8 mouse cellular contexts compared by ENCODE assay signal in the genomic region with DNA sequence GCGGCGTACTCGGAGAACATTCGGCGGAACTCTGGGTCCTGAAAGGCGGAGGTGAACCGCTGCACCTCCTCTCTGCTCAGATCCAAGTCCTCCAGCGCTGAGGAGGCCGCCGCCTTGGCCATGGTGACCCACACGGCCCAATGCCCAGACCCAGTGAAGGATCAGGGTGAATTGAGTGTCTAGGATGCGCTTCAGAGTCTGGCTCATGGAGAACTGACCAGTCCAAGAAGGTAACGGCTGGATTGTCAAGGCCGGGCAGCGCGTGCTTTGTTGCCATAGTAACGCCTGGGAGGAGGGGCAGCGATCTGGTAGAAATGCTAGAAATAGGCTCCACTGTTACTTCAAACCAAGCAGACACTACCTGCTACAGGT. TPM values are rescaled to one million over a fixed set of nuclear protein-coding genes. Genes with fewer than 3 reads are reported as not detected.
DNase-seq lines count a peak whose midpoint lies in the region; ATAC-seq and TF ChIP-seq lines count a peak whose summit lies in the region.

A gene (minus strand): TSS at position 266 of the 372 bp plus-strand sequence.

- H3K9ac ChIP-seq in forebrain, embryonic 15.5 days (replicated peaks): peak within 1 kb of the TSS; percentile 94
- peak within 1 kb of the TSS; percentile 88 for H3K9ac ChIP-seq in hindbrain, embryonic 11.5 days (ENCODE audit: low read depth, low read length)
- peak within 1 kb of the TSS; percentile 81 for H3K9ac ChIP-seq in lung, embryonic 14.5 days
- H3K9ac ChIP-seq in neural tube, embryonic 14.5 days (replicated peaks; ENCODE audit: low read depth, low read length): peak within 1 kb of the TSS; percentile 83

- peak within 1 kb of the TSS; percentile 100 for H3K4me3 ChIP-seq in forebrain, embryonic 15.5 days
- H3K4me3 ChIP-seq in hindbrain, embryonic 11.5 days (ENCODE audit: low read depth, low read length): peak within 1 kb of the TSS; percentile 94
- H3K4me3 ChIP-seq in lung, embryonic 14.5 days (ENCODE audit: low read depth, low read length): peak within 1 kb of the TSS; percentile 97
- H3K4me3 ChIP-seq in neural tube, embryonic 14.5 days (ENCODE audit: low read depth, low read length): peak within 1 kb of the TSS; percentile 94

- CTCF ChIA-PET in Patski (lab: Charles Lee): no interaction called here

- peaks cover 13% of the 10 kb centered on the region; the same call in 1 of the 2 replicates for H3K36me3 ChIP-seq in forebrain, embryonic 15.5 days
- no peaks in the 10 kb centered on the region; the same call in 1 of the 2 replicates for H3K36me3 ChIP-seq in hindbrain, embryonic 11.5 days (ENCODE audit: control insufficient read depth, insufficient read depth, low read length)
- H3K36me3 ChIP-seq in lung, embryonic 14.5 days (ENCODE audit: insufficient read depth): peaks cover 34% of the 10 kb centered on the region
- H3K36me3 ChIP-seq in neural tube, embryonic 14.5 days (ENCODE audit: control insufficient read depth, insufficient read depth, low read length): no peaks in the 10 kb centered on the region; the same call in 1 of the 2 replicates

- under 1% methylated on average over 18 of the region's 18 CpGs for WGBS in forebrain, embryonic 15.5 days
- under 1% methylated on average over 18 of the region's 18 CpGs for WGBS in hindbrain, embryonic 11.5 days
- WGBS in lung, embryonic 14.5 days: under 1% methylated on average over 18 of the region's 18 CpGs
- WGBS in neural tube, embryonic 14.5 days: 1% methylated on average over 18 of the region's 18 CpGs

- H3K27ac ChIP-seq in forebrain, embryonic 15.5 days (replicated peaks): peak within 1 kb of the TSS; percentile 96
- H3K27ac ChIP-seq in hindbrain, embryonic 11.5 days (ENCODE audit: low read depth, low read length): peak within 1 kb of the TSS; percentile 89
- H3K27ac ChIP-seq in lung, embryonic 14.5 days (ENCODE audit: low read depth): peak within 1 kb of the TSS; percentile 91
- peak within 1 kb of the TSS; percentile 93 for H3K27ac ChIP-seq in neural tube, embryonic 14.5 days (ENCODE audit: low read depth, low read length)

- peaks cover 34% of the 10 kb centered on the region for H3K4me1 ChIP-seq in forebrain, embryonic 15.5 days
- H3K4me1 ChIP-seq in hindbrain, embryonic 11.5 days (replicated peaks; ENCODE audit: control insufficient read depth, insufficient read depth, low read length): 0 out of 2 replicates have a peak, but pooled peaks cover 2% of the 10 kb centered on the region
- no peaks in the 10 kb centered on the region for H3K4me1 ChIP-seq in lung, embryonic 14.5 days (ENCODE audit: insufficient read depth)
- peaks cover 19% of the 10 kb centered on the region; the same call in 1 of the 2 replicates for H3K4me1 ChIP-seq in neural tube, embryonic 14.5 days (ENCODE audit: control insufficient read depth, insufficient read depth, low read length)

- peak; percentile 32 for ATAC-seq in Patski
- ATAC-seq in forebrain, embryonic 15.5 days (replicated peaks): peak; percentile 46
- ATAC-seq in hindbrain, embryonic 11.5 days (ENCODE audit: low FRiP score): peak; percentile 60
- ATAC-seq in lung, embryonic 14.5 days (ENCODE audit: insufficient read depth): peak; percentile 30
- ATAC-seq in neural tube, embryonic 14.5 days (ENCODE audit: low read depth): peak; percentile 30

- no peaks in the 10 kb centered on the region for H3K9me3 ChIP-seq in forebrain, embryonic 15.5 days
- H3K9me3 ChIP-seq in hindbrain, embryonic 11.5 days (ENCODE audit: control insufficient read depth, low read length): no peaks in the 10 kb centered on the region
- H3K9me3 ChIP-seq in lung, embryonic 14.5 days (ENCODE audit: low read depth, low read length): no peaks in the 10 kb centered on the region
- H3K9me3 ChIP-seq in neural tube, embryonic 14.5 days (ENCODE audit: control insufficient read depth, low read length): no peaks in the 10 kb centered on the region

- TF ChIP-seq CTCF in Patski (IDR thresholded peaks at IDR 0.05): no peak
- TF ChIP-seq CTCF in lung, embryonic 14.5 days (IDR thresholded peaks at IDR 0.05; ENCODE audit: low read depth): no peak

- no peak for DNase-seq in Patski (ENCODE audit: low read depth, low spot score)
- DNase-seq in c-Kit-positive CD71-positive TER-119-positive erythroid progenitor cells, embryonic 14.5 days (ENCODE audit: low spot score): peak; percentile 67
- DNase-seq in hindbrain, embryonic 11.5 days (ENCODE audit: low spot score): peak; percentile 84
- peak; percentile 49 to 54 for DNase-seq in layer of hippocampus, adult 8-10 months (ENCODE audit: low spot score in 2 of 2)
- peak; percentile 88 for DNase-seq in lung, embryonic 14.5 days
- peak; percentile 43 to 63 for DNase-seq in urinary bladder, postnatal 36 days (ENCODE audit: low spot score in 2 of 2)

- peak within 1 kb of the TSS; percentile 96 for H3K4me2 ChIP-seq in forebrain, embryonic 15.5 days (replicated peaks)
- peak within 1 kb of the TSS; percentile 98 for H3K4me2 ChIP-seq in hindbrain, embryonic 11.5 days (replicated peaks; ENCODE audit: low read depth, low read length)
- H3K4me2 ChIP-seq in lung, embryonic 14.5 days: peak within 1 kb of the TSS; percentile 98
- peak within 1 kb of the TSS; percentile 97 for H3K4me2 ChIP-seq in neural tube, embryonic 14.5 days (ENCODE audit: low read depth, low read length)

- POLR2A ChIA-PET in Patski (lab: Charles Lee): no interaction called here

- in situ Hi-C loops in Patski (cut with MboI; ENCODE audit: low pct_unique_long_range_greater_than_20kb): no loop called here

- no peaks in the 10 kb centered on the region for H3K27me3 ChIP-seq in Patski
- no peaks in the 10 kb centered on the region for H3K27me3 ChIP-seq in forebrain, embryonic 15.5 days
- H3K27me3 ChIP-seq in hindbrain, embryonic 11.5 days (ENCODE audit: control insufficient read depth, insufficient read depth, low read length): no peaks in the 10 kb centered on the region
- no peaks in the 10 kb centered on the region for H3K27me3 ChIP-seq in lung, embryonic 14.5 days (ENCODE audit: insufficient read depth, low read length)
- no peaks in the 10 kb centered on the region for H3K27me3 ChIP-seq in neural tube, embryonic 14.5 days (ENCODE audit: control insufficient read depth, insufficient read depth, low read length)

RNA-seq across cellular contexts. Expression of the gene that starts here (rescaled TPM):
- polyA plus RNA-seq in Patski (2021): 3.6 TPM
- 10.1 and 10.9 TPM in 2 replicates for polyA plus RNA-seq in forebrain, embryonic 15.5 days (2015; fragmentation: Nextera tagmentation; extraction: Ambion mirVana)
- 13.2 and 13.9 TPM in 2 replicates for polyA plus RNA-seq in hindbrain, embryonic 11.5 days (2014; fragmentation: Nextera tagmentation; extraction: Ambion mirVana)
- 1 to 10 TPM; 1.0 to 1.9 (median 1.4) TPM for total RNA-seq in layer of hippocampus, adult 8-10 months (2022)
- 9.3 and 11.3 TPM in 2 replicates for polyA plus RNA-seq in lung, embryonic 14.5 days (2014; fragmentation: Nextera tagmentation; extraction: Ambion mirVana)
- polyA plus RNA-seq in neural tube, embryonic 14.5 days (2014; fragmentation: Nextera tagmentation; extraction: Ambion mirVana): 6.8 and 7.3 TPM in 2 replicates
